Mouse (Mus musculus) embryonic fibroblast, embryonic 13.5 days (primary cell): ENCODE measurements at regions not wholly inside any gene's neighbourhood (a gene's known extent, or its start where the extent isn't known, plus 50 kb on each side); places are given as distances from the start of the nearest gene placed in this dataset.

Experiments used
- H3K27ac ChIP-seq: 2 replicates; pipeline ENCODE4 v1.5.1; 2012; ENCODE audit warnings: low read length, control low read depth, inconsistent platforms; ENCODE audit not compliant: insufficient read depth
- H3K4me1 ChIP-seq: 2 replicates; pipeline ENCODE4 v1.6.1; 2011; ENCODE audit warnings: low read length; ENCODE audit not compliant: control insufficient read depth, insufficient read depth
- H3K4me3 ChIP-seq: 2 replicates; pipeline ENCODE4 v1.5.1; 2011; ENCODE audit warnings: mild to moderate bottlenecking, control low read depth, low read length; ENCODE audit not compliant: insufficient read depth
- CTCF ChIP-seq: IDR thresholded peaks from 2 replicates; pipeline ENCODE4 v1.5.1; 2011; ENCODE audit warnings: mild to moderate bottlenecking, control low read depth, low read length, moderate library complexity, borderline replicate concordance; ENCODE audit not compliant: insufficient read depth
- POLR2A ChIP-seq: IDR thresholded peaks from 2 replicates; pipeline ENCODE4 v1.6.1; 2011; ENCODE audit warnings: low read depth, mild to moderate bottlenecking, control low read depth, low read length, moderate library complexity

DNA sequence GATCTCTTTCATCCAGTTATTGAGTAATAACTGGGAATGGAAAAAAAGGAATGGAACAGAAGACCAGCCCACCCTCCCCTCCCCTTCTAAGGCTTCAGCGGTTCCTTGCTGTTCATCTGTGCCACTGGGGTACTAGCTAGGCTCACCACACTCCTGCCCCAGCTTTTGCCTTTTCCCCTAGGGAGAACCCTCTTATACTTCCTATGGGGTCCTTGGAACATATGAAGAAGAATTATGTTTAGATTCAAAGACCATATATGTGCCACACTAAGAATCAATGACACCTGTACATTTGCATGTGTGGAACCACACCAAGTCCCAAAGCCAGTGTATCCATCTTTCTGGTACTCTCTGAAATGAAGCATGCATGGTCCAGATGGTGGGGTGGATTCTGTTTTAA lies 324.3 kb downstream of the Tns1 start:
- no peak for TF ChIP-seq POLR2A
- no peak for TF ChIP-seq CTCF
- Histone ChIP-seq H3K4me1 (no peaks in the 10 kb centered on the region), H3K4me3 (no peak overlapping the region), H3K27ac (no peak overlapping the region)

DNA sequence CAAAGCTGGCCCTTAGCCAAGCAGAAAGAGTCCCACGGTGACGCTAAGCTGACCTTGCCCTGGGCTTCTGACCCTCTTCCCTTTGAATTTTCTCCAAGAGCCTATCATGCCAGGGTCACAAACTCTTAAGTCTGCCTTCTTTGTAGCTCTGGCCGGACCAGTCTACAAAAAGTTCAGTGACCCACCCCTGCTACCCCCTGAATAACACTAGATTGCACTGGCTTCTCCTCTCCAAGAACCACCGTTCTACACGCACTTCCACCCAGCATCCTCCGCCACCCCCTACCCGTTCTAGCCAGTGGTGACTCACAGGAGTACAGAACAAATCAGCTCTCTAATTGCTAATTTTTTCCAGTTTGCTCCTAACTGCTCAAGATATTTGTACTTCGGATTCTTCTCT lies 325.0 kb downstream of the Tns1 start:
- no peak for TF ChIP-seq CTCF
- no peak for TF ChIP-seq POLR2A
- H3K27ac ChIP-seq, result no peak overlapping the region
- no peaks in the 10 kb centered on the region for H3K4me1 ChIP-seq
- no peak overlapping the region for H3K4me3 ChIP-seq

GRCm38 (mm10) chr1:73797858-73798257 lies 326.4 kb downstream of the Tns1 start:
- Histone ChIP-seq H3K4me1 (no peaks in the 10 kb centered on the region), H3K4me3 (no peak overlapping the region), H3K27ac (no peak overlapping the region)
- TF ChIP-seq POLR2A (no peak), CTCF (no peak)

DNA sequence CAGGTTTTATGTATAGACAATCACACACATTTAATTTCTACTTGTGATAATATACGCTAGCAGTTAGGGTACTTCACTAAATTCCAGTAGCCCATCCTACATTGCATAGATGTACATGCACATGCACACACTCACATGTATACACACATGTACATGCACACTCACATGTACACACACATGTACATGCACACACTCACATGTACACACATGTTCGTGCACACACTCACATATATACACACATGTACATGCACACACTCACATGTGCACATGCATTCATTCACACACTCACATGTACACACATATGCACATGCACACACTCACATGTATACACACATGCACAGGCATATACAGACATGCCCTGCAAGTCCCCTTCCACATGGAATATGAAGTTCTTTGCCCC lies 326.8 kb downstream of the Tns1 start:
- TF ChIP-seq POLR2A (no peak), CTCF (no peak)
- Histone ChIP-seq H3K27ac (no peak overlapping the region), H3K4me1 (no peaks in the 10 kb centered on the region), H3K4me3 (no peak overlapping the region)

GRCm38 (mm10) chr1:73793871-73794270 lies 330.4 kb downstream of the Tns1 start:
- Histone ChIP-seq H3K4me3 (no peak overlapping the region), H3K27ac (no peak overlapping the region), H3K4me1 (no peaks in the 10 kb centered on the region)
- TF ChIP-seq CTCF (no peak), POLR2A (no peak)

- H3K4me3 ChIP-seq, result no peak overlapping the region
- no peak overlapping the region for H3K27ac ChIP-seq
- TF ChIP-seq POLR2A, result no peak
- no peak for TF ChIP-seq CTCF
- no peaks in the 10 kb centered on the region for H3K4me1 ChIP-seq
Measured at GRCm38 (mm10) chr1:73793256-73793655, 331.0 kb downstream of the Tns1 start.

GRCm38 (mm10) chr1:73792311-73792710 lies 331.9 kb downstream of the Tns1 start:
- no peak for TF ChIP-seq CTCF
- Histone ChIP-seq H3K27ac (no peak overlapping the region), H3K4me1 (no peaks in the 10 kb centered on the region), H3K4me3 (no peak overlapping the region)

GRCm38 (mm10) chr1:73787666-73788065 lies 336.6 kb downstream of the Tns1 start:
- TF ChIP-seq CTCF, result no peak
- no peak for TF ChIP-seq POLR2A
- Histone ChIP-seq H3K4me1 (no peaks in the 10 kb centered on the region), H3K27ac (no peak overlapping the region), H3K4me3 (no peak overlapping the region)

DNA sequence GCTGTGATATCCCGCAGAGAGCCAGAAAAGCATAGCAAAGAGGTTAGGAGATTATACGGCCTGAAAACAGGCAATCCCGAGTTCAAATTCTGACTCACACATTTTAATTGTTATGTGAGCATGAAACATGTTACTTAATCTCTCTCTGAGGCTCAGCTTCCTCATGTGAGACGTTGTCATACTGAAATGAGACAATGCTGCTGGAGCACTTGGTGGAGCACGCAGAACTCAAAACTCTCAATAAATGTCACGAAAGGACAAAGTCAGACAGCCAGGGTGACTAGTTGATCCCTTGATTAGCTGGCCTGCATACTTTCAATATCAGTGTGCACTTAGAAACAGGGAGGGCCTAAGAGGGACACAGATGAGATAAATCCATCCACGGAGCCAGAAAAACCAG lies 337.0 kb downstream of the Tns1 start:
- no peak overlapping the region for H3K27ac ChIP-seq

DNA sequence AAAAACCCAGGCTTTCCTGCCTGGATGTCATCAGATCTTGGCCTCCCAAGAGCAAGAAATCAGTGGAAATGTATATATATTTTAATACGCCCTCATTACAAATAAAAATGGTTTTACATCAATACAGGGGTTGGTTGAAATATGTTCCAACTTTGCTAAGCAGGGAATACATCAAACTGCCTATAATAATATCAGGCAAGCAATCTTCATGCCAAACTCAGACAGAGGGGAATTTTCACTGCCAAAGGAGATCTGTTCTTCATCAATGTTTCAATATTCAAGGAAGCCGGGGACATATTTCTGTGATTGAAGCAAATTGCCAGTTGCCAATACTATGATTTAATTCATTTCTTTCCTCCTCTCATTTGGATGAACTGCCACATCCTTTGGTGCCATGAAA lies 340.9 kb downstream of the Tns1 start:
- no peak overlapping the region for H3K4me3 ChIP-seq
- no peak overlapping the region for H3K27ac ChIP-seq
- H3K4me1 ChIP-seq, result no peaks in the 10 kb centered on the region
- TF ChIP-seq POLR2A (no peak), CTCF (no peak)

More for the DNA sequence above, 337.0 kb downstream of the Tns1 start:
- TF ChIP-seq POLR2A, result no peak
- TF ChIP-seq CTCF, result no peak
- no peak overlapping the region for H3K4me3 ChIP-seq
- H3K4me1 ChIP-seq, result no peaks in the 10 kb centered on the region

GRCm38 (mm10) chr1:73782871-73783270 lies 341.4 kb downstream of the Tns1 start:
- no peak for TF ChIP-seq POLR2A
- TF ChIP-seq CTCF, result no peak
- H3K4me3 ChIP-seq, result no peak overlapping the region
- no peaks in the 10 kb centered on the region for H3K4me1 ChIP-seq
- H3K27ac ChIP-seq, result no peak overlapping the region

GRCm38 (mm10) chr1:73771773-73772172 lies 352.5 kb downstream of the Tns1 start:
- no peak for TF ChIP-seq POLR2A
- TF ChIP-seq CTCF, result no peak
- Histone ChIP-seq H3K4me1 (no peaks in the 10 kb centered on the region), H3K4me3 (no peak overlapping the region), H3K27ac (no peak overlapping the region)
